Mouse (Mus musculus): ENCODE results near the gene Zfyve28. TPM values are rescaled to one million over a fixed set of nuclear protein-coding genes. Genes with fewer than 3 reads are reported as not detected.

Zfyve28 gene
- polyA plus RNA-seq, 1 experiment from 2014 or later, result not detected

- Histone ChIP-seq H3K4me3 (no peak overlapping the region), H3K27ac (no peak overlapping the region), H3K9ac (no peak overlapping the region), H3K36me3 (no peaks in the 10 kb centered on the region), H3K27me3 (replicated peaks) (no peaks in the 10 kb centered on the region), H3K4me1 (no peaks in the 10 kb centered on the region), H3K9me3 (replicated peaks) (no peaks in the 10 kb centered on the region), H3K4me2 (no peak overlapping the region)
- WGBS (ENCODE audit: insufficient replicate concordance), result 67% methylated on average over 2 of the region's 2 CpGs
- ATAC-seq, result no peak
Measured at GRCm38 (mm10) chr5:34225516-34225915, 62.7 kb downstream of the Zfyve28 start.

GRCm38 (mm10) chr5:34224515-34224914 lies 63.7 kb downstream of the Zfyve28 start:
- Histone ChIP-seq H3K9me3 (replicated peaks) (no peaks in the 10 kb centered on the region), H3K4me2 (no peak overlapping the region), H3K4me1 (no peaks in the 10 kb centered on the region), H3K4me3 (no peak overlapping the region), H3K27ac (no peak overlapping the region), H3K9ac (no peak overlapping the region), H3K27me3 (replicated peaks) (no peaks in the 10 kb centered on the region), H3K36me3 (no peaks in the 10 kb centered on the region)
- WGBS (ENCODE audit: insufficient replicate concordance), result 68% methylated on average over 5 of the region's 5 CpGs
- ATAC-seq, result no peak

GRCm38 (mm10) chr5:34220001-34220400 lies 68.2 kb downstream of the Zfyve28 start:
- 60% methylated on average over 4 of the region's 4 CpGs for WGBS (ENCODE audit: insufficient replicate concordance)
- H3K9me3 ChIP-seq (replicated peaks), result no peaks in the 10 kb centered on the region
- H3K4me2 ChIP-seq, result no peak overlapping the region
- no peaks in the 10 kb centered on the region for H3K4me1 ChIP-seq
- ATAC-seq, result no peak
- no peak overlapping the region for H3K4me3 ChIP-seq
- no peaks in the 10 kb centered on the region; the same call in 1 of the 2 replicates for H3K27me3 ChIP-seq (replicated peaks)
- no peaks in the 10 kb centered on the region for H3K36me3 ChIP-seq
- H3K27ac ChIP-seq, result no peak overlapping the region
- H3K9ac ChIP-seq, result no peak overlapping the region

- no peaks in the 10 kb centered on the region for H3K36me3 ChIP-seq
- no peaks in the 10 kb centered on the region for H3K4me1 ChIP-seq
- ATAC-seq, result no peak
- H3K27me3 ChIP-seq (replicated peaks), result no peaks in the 10 kb centered on the region; the same call in 1 of the 2 replicates
- H3K9ac ChIP-seq, result no peak overlapping the region
- H3K4me3 ChIP-seq, result no peak overlapping the region
- H3K9me3 ChIP-seq (replicated peaks), result no peaks in the 10 kb centered on the region
- no peak overlapping the region for H3K27ac ChIP-seq
- WGBS (ENCODE audit: insufficient replicate concordance), result 32% methylated on average over 5 of the region's 5 CpGs
- no peak overlapping the region for H3K4me2 ChIP-seq
Measured at GRCm38 (mm10) chr5:34218672-34219071, 69.6 kb downstream of the Zfyve28 start.

- H3K36me3 ChIP-seq, result no peaks in the 10 kb centered on the region
- no peaks in the 10 kb centered on the region; the same call in 1 of the 2 replicates for H3K27me3 ChIP-seq (replicated peaks)
- no peak for ATAC-seq
- H3K4me2 ChIP-seq, result no peak overlapping the region
- no peaks in the 10 kb centered on the region for H3K4me1 ChIP-seq
- H3K27ac ChIP-seq, result no peak overlapping the region
- 66% methylated on average over 9 of the region's 9 CpGs for WGBS (ENCODE audit: insufficient replicate concordance)
- no peaks in the 10 kb centered on the region for H3K9me3 ChIP-seq (replicated peaks)
- H3K9ac ChIP-seq, result no peak overlapping the region
- no peak overlapping the region for H3K4me3 ChIP-seq
Measured at GRCm38 (mm10) chr5:34217756-34218155, 70.5 kb downstream of the Zfyve28 start.

- no peak for ATAC-seq
- Histone ChIP-seq H3K9ac (no peak overlapping the region), H3K4me2 (no peak overlapping the region), H3K27ac (no peak overlapping the region), H3K27me3 (replicated peaks) (no peaks in the 10 kb centered on the region; the same call in 1 of the 2 replicates), H3K9me3 (replicated peaks) (no peaks in the 10 kb centered on the region), H3K4me1 (no peaks in the 10 kb centered on the region), H3K4me3 (no peak overlapping the region), H3K36me3 (no peaks in the 10 kb centered on the region)
- WGBS (ENCODE audit: insufficient replicate concordance), result 68% methylated on average over 7 of the region's 7 CpGs
Measured at GRCm38 (mm10) chr5:34216025-34216424, 72.2 kb downstream of the Zfyve28 start.

- Histone ChIP-seq H3K4me2 (no peak overlapping the region), H3K4me3 (no peak overlapping the region), H3K9me3 (replicated peaks) (no peaks in the 10 kb centered on the region), H3K36me3 (no peaks in the 10 kb centered on the region), H3K9ac (no peak overlapping the region), H3K27ac (no peak overlapping the region), H3K4me1 (no peaks in the 10 kb centered on the region), H3K27me3 (replicated peaks) (no peaks in the 10 kb centered on the region; the same call in 1 of the 2 replicates)
- no peak for ATAC-seq
- 60% methylated on average over 8 of the region's 8 CpGs for WGBS (ENCODE audit: insufficient replicate concordance)
Measured at GRCm38 (mm10) chr5:34213659-34214058, 74.6 kb downstream of the Zfyve28 start.

- peak; percentile 49 for ATAC-seq
- no peaks in the 10 kb centered on the region for H3K36me3 ChIP-seq
- no peak overlapping the region for H3K27ac ChIP-seq
- no peaks in the 10 kb centered on the region for H3K4me1 ChIP-seq
- H3K9ac ChIP-seq, result no peak overlapping the region
- 3% methylated on average over 1 of the region's 1 CpGs for WGBS (ENCODE audit: insufficient replicate concordance)
- H3K27me3 ChIP-seq (replicated peaks), result no peaks in the 10 kb centered on the region; the same call in 1 of the 2 replicates
- H3K9me3 ChIP-seq (replicated peaks), result no peaks in the 10 kb centered on the region
- no peak overlapping the region for H3K4me2 ChIP-seq
- no peak overlapping the region for H3K4me3 ChIP-seq
Measured at GRCm38 (mm10) chr5:34210279-34210678, 78.0 kb downstream of the Zfyve28 start.

GRCm38 (mm10) chr5:34207503-34207902 lies 80.7 kb downstream of the Zfyve28 start:
- 48% methylated on average over 3 of the region's 3 CpGs for WGBS (ENCODE audit: insufficient replicate concordance)
- no peak overlapping the region for H3K9ac ChIP-seq
- no peaks in the 10 kb centered on the region for H3K36me3 ChIP-seq
- no peak overlapping the region for H3K27ac ChIP-seq
- no peak overlapping the region for H3K4me3 ChIP-seq
- H3K27me3 ChIP-seq (replicated peaks), result no peaks in the 10 kb centered on the region
- no peak overlapping the region for H3K4me2 ChIP-seq
- no peak for ATAC-seq
- no peaks in the 10 kb centered on the region for H3K9me3 ChIP-seq (replicated peaks)
- H3K4me1 ChIP-seq, result no peaks in the 10 kb centered on the region

- ATAC-seq, result no peak
- no peaks in the 10 kb centered on the region for H3K4me1 ChIP-seq
- no peak overlapping the region for H3K4me3 ChIP-seq
- no peaks in the 10 kb centered on the region for H3K27me3 ChIP-seq (replicated peaks)
- H3K9me3 ChIP-seq (replicated peaks), result no peaks in the 10 kb centered on the region
- H3K4me2 ChIP-seq, result no peak overlapping the region
- H3K9ac ChIP-seq, result no peak overlapping the region
- WGBS (ENCODE audit: insufficient replicate concordance), result 28% methylated on average over 2 of the region's 2 CpGs
- H3K27ac ChIP-seq, result no peak overlapping the region
- no peaks in the 10 kb centered on the region for H3K36me3 ChIP-seq
Measured at GRCm38 (mm10) chr5:34205788-34206187, 82.5 kb downstream of the Zfyve28 start.

- H3K36me3 ChIP-seq, result no peaks in the 10 kb centered on the region
- WGBS (ENCODE audit: insufficient replicate concordance), result 59% methylated on average over 2 of the region's 2 CpGs
- no peak overlapping the region for H3K4me2 ChIP-seq
- no peak overlapping the region for H3K9ac ChIP-seq
- H3K9me3 ChIP-seq (replicated peaks), result no peaks in the 10 kb centered on the region
- H3K27ac ChIP-seq, result no peak overlapping the region
- H3K4me3 ChIP-seq, result no peak overlapping the region
- H3K27me3 ChIP-seq (replicated peaks), result no peaks in the 10 kb centered on the region
- no peak for ATAC-seq
- H3K4me1 ChIP-seq, result no peaks in the 10 kb centered on the region
Measured at GRCm38 (mm10) chr5:34204911-34205310, 83.3 kb downstream of the Zfyve28 start.

- Histone ChIP-seq H3K9ac (no peak overlapping the region), H3K4me2 (no peak overlapping the region), H3K4me3 (no peak overlapping the region), H3K36me3 (no peaks in the 10 kb centered on the region), H3K27me3 (replicated peaks) (no peaks in the 10 kb centered on the region), H3K9me3 (replicated peaks) (no peaks in the 10 kb centered on the region), H3K4me1 (no peaks in the 10 kb centered on the region), H3K27ac (no peak overlapping the region)
- no peak for ATAC-seq
- 69% methylated on average over 4 of the region's 4 CpGs for WGBS (ENCODE audit: insufficient replicate concordance)
Measured at GRCm38 (mm10) chr5:34202006-34202405, 86.2 kb downstream of the Zfyve28 start.

- Histone ChIP-seq H3K4me3 (no peak overlapping the region), H3K9me3 (replicated peaks) (no peaks in the 10 kb centered on the region), H3K4me1 (no peaks in the 10 kb centered on the region), H3K27ac (no peak overlapping the region), H3K4me2 (no peak overlapping the region), H3K9ac (no peak overlapping the region), H3K36me3 (no peaks in the 10 kb centered on the region), H3K27me3 (replicated peaks) (no peaks in the 10 kb centered on the region)
- WGBS (ENCODE audit: insufficient replicate concordance), result 46% methylated on average over 2 of the region's 2 CpGs
- ATAC-seq, result no peak
Measured at GRCm38 (mm10) chr5:34201396-34201795, 86.9 kb downstream of the Zfyve28 start.

Data from liver, embryonic 12.5 days (tissue).